ENCODE assay signal across 9 mouse cellular contexts in the genomic region with DNA sequence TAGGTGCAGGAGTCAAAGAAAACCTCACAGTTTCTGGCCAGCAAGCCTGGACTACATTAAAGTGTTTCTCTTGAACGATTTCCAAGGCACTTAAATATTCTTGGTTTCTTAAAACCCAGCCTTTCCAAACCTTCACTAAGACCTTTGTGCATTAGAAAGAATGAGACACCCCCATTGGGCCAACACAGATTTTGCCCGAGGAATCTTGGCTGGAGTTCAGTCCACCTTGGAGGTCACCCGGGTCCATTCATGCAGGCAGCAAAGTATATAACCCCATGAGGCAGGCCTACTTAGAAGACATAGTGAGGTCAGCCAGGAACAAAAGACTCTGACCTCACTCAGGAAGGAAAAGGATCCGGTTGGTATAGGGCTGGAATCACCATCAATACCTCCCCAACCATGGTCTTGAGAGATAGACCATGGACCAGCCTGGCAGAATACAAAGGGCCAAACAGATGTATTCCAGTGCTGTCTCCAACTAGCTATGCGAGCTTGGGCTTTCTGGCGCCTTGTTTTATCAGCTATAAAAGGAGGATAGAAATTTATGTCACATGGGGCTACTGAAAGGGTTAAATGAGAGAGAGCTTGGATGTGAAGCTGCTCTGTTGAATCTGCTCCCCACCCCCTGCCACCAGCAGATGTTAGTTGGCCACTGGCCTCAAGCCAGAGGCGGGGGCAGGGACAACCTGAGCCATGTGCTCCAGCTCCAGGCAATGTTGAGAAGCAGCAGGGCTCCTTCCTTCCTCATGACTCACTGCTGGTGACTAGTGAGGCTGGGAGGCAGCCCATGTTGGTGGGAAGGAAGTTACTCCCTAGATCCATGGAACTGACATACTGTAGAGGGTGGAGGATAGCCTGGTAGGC.
DNase-seq lines count a peak whose midpoint lies in the region; ATAC-seq lines count a peak whose summit lies in the region.
"Had no signal": no experiment of that assay in that cellular context is flagged by ENCODE, and none has a peak within 500 bp of the region (broad histone marks: within the 10 kb centered on the region; RNA-seq: fewer than 3 reads in every experiment).

No protein-coding gene starts in this region.

- H3K9me3 ChIP-seq in hindbrain, embryonic 11.5 days (ENCODE audit: control insufficient read depth, low read length) = no peaks in the 10 kb centered on the region
- 0 out of 2 replicates have a peak, but pooled peaks cover 3% of the 10 kb centered on the region for H3K9me3 ChIP-seq in hindbrain, embryonic 13.5 days
- H3K9me3 ChIP-seq in forebrain, embryonic 15.5 days = no peaks in the 10 kb centered on the region
- H3K9me3 ChIP-seq in hindbrain, embryonic 14.5 days (ENCODE audit: control insufficient read depth, low read length) = peaks cover 2% of the 10 kb centered on the region; the same call in 1 of the 2 replicates

- H3K36me3 ChIP-seq in hindbrain, embryonic 11.5 days (ENCODE audit: control insufficient read depth, insufficient read depth, low read length) = no peaks in the 10 kb centered on the region
- H3K36me3 ChIP-seq in hindbrain, embryonic 13.5 days = no peaks in the 10 kb centered on the region
- H3K36me3 ChIP-seq in forebrain, embryonic 15.5 days = no peaks in the 10 kb centered on the region
- no peaks in the 10 kb centered on the region for H3K36me3 ChIP-seq in hindbrain, embryonic 14.5 days (replicated peaks; ENCODE audit: control insufficient read depth, insufficient read depth)

- peak; percentile 25 for DNase-seq in hindbrain, embryonic 11.5 days (ENCODE audit: low spot score)
- DNase-seq in adrenal gland, postnatal 25 days = peak; percentile 63
- peak; percentile 68 for DNase-seq in hindbrain, embryonic 14.5 days (ENCODE audit: low spot score)
- peak; percentile 44 to 46 for DNase-seq in layer of hippocampus, postnatal 25 days (ENCODE audit: extremely low spot score in 1 of 2, low spot score in 1 of 2)
- peak; percentile 91 for DNase-seq in right cerebral cortex, adult 18-20 months
- DNase-seq in spleen, postnatal 36 days (ENCODE audit: low spot score in 2 of 2) = no peak

- WGBS in hindbrain, embryonic 11.5 days = 60% methylated on average over 7 of the region's 7 CpGs
- 54% methylated on average over 7 of the region's 7 CpGs for WGBS in hindbrain, embryonic 13.5 days
- 53% methylated on average over 7 of the region's 7 CpGs for WGBS in forebrain, embryonic 15.5 days
- 47% methylated on average over 7 of the region's 7 CpGs for WGBS in hindbrain, embryonic 14.5 days

- H3K4me2 ChIP-seq in hindbrain, embryonic 11.5 days (replicated peaks; ENCODE audit: low read depth, low read length) = no peak overlapping the region
- no peak overlapping the region for H3K4me2 ChIP-seq in hindbrain, embryonic 13.5 days
- no peak overlapping the region for H3K4me2 ChIP-seq in forebrain, embryonic 15.5 days (replicated peaks)
- no peak overlapping the region for H3K4me2 ChIP-seq in hindbrain, embryonic 14.5 days (replicated peaks)

- H3K4me1 ChIP-seq in hindbrain, embryonic 11.5 days (replicated peaks; ENCODE audit: control insufficient read depth, insufficient read depth, low read length) = no peaks in the 10 kb centered on the region
- H3K4me1 ChIP-seq in hindbrain, embryonic 13.5 days (replicated peaks) = peaks cover 31% of the 10 kb centered on the region
- peaks cover 20% of the 10 kb centered on the region for H3K4me1 ChIP-seq in forebrain, embryonic 15.5 days
- peaks cover 6% of the 10 kb centered on the region; the same call in 1 of the 2 replicates for H3K4me1 ChIP-seq in hindbrain, embryonic 14.5 days (replicated peaks; ENCODE audit: control insufficient read depth, insufficient read depth, low read length)

- H3K27ac ChIP-seq in hindbrain, embryonic 11.5 days (ENCODE audit: low read depth, low read length) = no peak overlapping the region
- no peak overlapping the region for H3K27ac ChIP-seq in hindbrain, embryonic 13.5 days
- no peak overlapping the region for H3K27ac ChIP-seq in forebrain, embryonic 15.5 days (replicated peaks)
- H3K27ac ChIP-seq in hindbrain, embryonic 14.5 days = no peak overlapping the region
- H3K27ac ChIP-seq: heart, adult 2 months had no signal

- H3K27me3 ChIP-seq in hindbrain, embryonic 11.5 days (ENCODE audit: control insufficient read depth, insufficient read depth, low read length) = no peaks in the 10 kb centered on the region
- H3K27me3 ChIP-seq in hindbrain, embryonic 13.5 days = no peaks in the 10 kb centered on the region
- no peaks in the 10 kb centered on the region for H3K27me3 ChIP-seq in forebrain, embryonic 15.5 days
- H3K27me3 ChIP-seq in hindbrain, embryonic 14.5 days (ENCODE audit: control insufficient read depth, insufficient read depth, low read length) = no peaks in the 10 kb centered on the region

- H3K4me3 ChIP-seq in hindbrain, embryonic 11.5 days (ENCODE audit: low read depth, low read length) = no peak overlapping the region
- no peak overlapping the region for H3K4me3 ChIP-seq in hindbrain, embryonic 13.5 days
- no peak overlapping the region for H3K4me3 ChIP-seq in forebrain, embryonic 15.5 days
- H3K4me3 ChIP-seq in hindbrain, embryonic 14.5 days (replicated peaks; ENCODE audit: low read length) = no peak overlapping the region
- H3K4me3 ChIP-seq: heart, adult 2 months had no signal

- no peak overlapping the region for H3K9ac ChIP-seq in hindbrain, embryonic 11.5 days (ENCODE audit: low read depth, low read length)
- H3K9ac ChIP-seq in hindbrain, embryonic 13.5 days = no peak overlapping the region
- no peak overlapping the region for H3K9ac ChIP-seq in forebrain, embryonic 15.5 days (replicated peaks)
- no peak overlapping the region for H3K9ac ChIP-seq in hindbrain, embryonic 14.5 days

- no peak for ATAC-seq in hindbrain, embryonic 11.5 days (ENCODE audit: low FRiP score)
- ATAC-seq in hindbrain, embryonic 13.5 days (ENCODE audit: low FRiP score) = no peak
- ATAC-seq in forebrain, embryonic 15.5 days (replicated peaks) = 0 out of 2 replicates have a peak, but pooled peaks have one; percentile 38
- ATAC-seq in hindbrain, embryonic 14.5 days (ENCODE audit: low FRiP score) = peak; percentile 37; the same call in 1 of the 2 replicates

Comparison
In these comparisons a context has a peak if more than half of its experiments do, and no peak if none do; other contexts are left out.
1. ATAC-seq: peak in forebrain, embryonic 15.5 days (single experiment) and hindbrain, embryonic 14.5 days (single experiment); none in hindbrain, embryonic 11.5 days (single experiment) and hindbrain, embryonic 13.5 days (single experiment).
2. DNase-seq: peak in hindbrain, embryonic 11.5 days (single experiment), adrenal gland, postnatal 25 days (single experiment), hindbrain, embryonic 14.5 days (single experiment), layer of hippocampus, postnatal 25 days (2 of 2) and right cerebral cortex, adult 18-20 months (single experiment); none in spleen, postnatal 36 days (0 of 2).